Mouse (Mus musculus): ENCODE measurements around the gene Noc2l. TPM values are rescaled to one million over a fixed set of nuclear protein-coding genes. Genes with fewer than 3 reads are reported as not detected.

Noc2l gene
- 10 to 100 TPM; 27.6 to 28.7 TPM for total RNA-seq (2023)

DNA sequence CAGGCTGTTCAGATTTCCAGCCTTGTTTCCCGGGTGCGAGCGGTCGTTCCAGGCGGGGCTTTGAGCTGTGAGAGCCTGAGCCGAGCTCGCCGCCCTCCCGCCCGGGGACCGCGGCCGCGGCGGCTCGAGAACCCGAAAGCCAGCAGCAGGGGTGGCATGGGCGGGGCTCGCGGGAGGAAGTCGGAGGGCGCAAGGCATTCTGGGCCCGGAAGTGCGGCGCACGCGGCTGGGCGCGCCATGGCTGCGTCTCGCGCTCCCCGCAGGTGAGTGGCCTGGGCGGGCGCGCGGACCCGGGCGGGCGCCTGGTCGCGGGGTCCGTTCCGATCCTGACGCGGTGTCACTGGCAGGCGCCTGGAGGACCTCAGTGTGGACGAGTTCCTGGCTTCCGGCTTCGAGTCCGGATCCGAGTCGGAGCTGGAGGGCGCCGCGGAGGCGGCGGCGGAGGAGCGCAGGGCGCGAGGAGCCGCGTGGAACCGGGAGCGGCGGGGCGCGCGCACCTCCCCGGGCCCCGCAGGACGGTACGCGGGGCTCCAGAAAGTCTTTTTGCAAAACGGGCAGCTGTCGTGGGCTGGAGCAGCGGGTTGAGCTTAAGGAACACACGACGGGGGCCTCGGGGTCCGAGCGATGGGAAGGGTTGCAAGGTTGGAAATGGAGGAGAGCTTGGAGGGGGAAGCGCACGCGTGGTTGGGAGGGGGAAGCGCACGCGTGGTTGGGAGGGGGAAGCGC, at the start of gene Noc2l:
TSS of gene Noc2l (plus strand) at position 203 of the 726 bp plus-strand sequence.

DNA sequence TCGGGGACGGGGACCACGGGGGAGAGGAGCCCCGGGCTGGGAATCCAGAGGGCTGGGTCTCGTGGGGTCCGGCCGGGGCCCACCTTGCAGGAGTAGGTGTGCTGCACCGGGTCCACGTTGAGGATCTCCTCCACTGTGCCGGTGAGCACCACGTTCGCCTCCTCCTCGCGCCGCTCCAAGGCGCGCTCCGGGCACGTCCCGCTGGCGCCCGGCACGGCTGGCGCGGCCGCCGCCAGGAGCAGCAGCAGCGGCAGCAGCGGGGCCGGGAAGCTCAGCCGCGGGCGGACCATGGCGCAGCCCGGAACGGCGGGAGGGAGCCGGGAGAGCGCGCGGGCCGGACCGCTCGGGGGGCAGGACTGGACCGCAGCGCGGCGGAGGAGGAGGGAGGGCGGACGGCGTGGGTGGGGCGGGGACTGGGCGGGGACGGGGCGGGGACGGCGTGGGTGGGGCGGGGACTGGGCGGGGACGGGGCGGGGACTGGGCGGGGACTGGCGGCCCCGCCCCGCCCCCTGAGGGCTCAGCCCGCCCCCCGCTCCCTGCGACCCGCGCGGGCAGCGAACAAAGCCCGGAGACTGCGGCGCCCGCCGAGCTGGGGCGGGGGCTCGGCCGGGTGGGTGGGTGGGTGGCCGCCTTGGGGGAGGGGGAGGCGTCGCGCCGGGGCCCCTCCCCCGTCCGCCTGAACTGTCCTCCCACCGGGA, 38.5 kb upstream of the Noc2l start, which contains the start of gene Agrn:
TSS of gene Agrn (minus strand) at position 358 of the 698 bp plus-strand sequence.

DNA sequence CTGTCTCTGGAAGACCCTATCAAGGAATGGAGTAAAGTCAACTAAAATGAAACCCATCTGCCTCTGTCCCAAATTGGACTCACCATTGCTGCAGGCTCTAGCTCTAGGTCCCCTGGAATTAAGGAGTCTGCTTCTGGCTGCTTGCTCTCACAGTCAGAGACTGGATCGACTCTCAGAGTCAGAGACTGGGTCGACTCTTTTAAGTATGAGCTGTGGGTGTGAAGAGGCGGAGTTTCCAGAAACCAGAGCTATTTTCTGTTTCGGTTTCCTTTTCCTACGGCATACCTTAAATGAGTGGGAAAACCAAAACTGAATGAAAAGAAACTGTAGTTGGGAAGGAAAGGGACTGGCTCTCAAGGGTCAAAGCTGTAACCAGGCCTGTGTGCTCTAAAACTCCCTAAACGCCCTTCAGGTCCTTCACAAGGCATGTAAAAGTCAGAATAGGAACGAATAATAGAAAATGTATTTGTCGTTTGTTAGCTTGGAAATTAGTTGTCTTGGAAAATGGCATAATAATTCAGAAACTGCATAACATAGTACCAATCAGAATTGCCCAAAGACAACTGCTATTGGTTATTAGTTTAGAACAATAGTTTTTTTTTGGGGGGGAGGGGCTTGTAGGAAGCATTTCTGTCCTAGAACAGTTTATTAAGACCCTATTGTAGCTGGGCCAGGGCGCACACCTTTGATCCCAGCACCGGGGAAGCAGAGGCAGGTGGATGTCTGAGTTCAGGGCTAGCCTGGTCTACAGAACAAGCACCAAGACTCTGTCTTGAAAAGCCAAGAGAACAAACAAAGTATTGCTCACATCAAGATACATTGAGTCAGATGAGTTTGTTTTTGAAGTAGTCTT, 35.0 kb upstream of the Noc2l start, which contains the start of gene Isg15:
TSS of gene Isg15 (minus strand) at position 196 of the 853 bp plus-strand sequence.

DNA sequence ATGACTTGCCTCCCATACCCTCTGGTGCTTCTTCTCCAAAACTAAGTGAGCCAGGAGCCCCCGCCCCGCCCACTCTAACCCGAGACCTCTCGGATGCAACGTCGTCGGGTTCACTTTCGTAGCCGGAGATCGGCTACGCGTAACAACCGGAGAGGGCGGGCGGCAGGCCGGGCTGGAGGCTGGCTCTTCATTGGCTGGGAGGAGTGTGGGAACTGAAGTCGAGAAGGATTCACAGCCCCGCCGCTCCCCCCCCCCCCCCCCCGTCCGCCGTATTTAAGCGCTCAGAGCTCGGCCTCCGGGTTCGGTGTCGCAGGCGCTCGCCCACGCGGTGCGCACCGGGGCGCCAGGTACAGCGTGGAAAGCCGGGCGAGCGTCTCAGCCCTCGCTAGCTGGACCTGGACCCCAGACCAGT, 32.8 kb upstream of the Noc2l start, which contains the start of gene AW011738:
TSS of gene AW011738 (plus strand) at position 304 of the 412 bp plus-strand sequence.

DNA sequence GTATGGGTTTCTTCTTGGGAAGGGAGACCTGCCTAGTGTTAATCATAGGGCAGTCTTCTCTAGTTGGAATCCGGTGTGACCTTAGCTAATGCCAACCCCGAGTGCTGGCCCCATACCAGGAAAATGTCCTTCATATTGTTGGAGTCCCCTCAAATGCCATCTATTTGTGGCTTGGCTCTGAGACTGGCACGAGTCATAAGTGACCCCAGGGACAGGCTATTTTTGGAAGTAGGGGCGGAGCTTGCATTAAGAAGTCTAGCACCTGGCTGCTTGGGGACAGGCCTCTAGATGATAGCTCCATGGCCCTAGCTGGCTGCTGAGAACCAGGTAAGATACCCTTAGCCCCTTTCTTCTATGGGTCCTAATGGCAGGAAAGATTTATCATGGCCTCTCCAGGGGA, 20.2 kb upstream of the Noc2l start, which contains the start of gene Perm1:
TSS of gene Perm1 (plus strand) at position 220 of the 400 bp plus-strand sequence.

DNA sequence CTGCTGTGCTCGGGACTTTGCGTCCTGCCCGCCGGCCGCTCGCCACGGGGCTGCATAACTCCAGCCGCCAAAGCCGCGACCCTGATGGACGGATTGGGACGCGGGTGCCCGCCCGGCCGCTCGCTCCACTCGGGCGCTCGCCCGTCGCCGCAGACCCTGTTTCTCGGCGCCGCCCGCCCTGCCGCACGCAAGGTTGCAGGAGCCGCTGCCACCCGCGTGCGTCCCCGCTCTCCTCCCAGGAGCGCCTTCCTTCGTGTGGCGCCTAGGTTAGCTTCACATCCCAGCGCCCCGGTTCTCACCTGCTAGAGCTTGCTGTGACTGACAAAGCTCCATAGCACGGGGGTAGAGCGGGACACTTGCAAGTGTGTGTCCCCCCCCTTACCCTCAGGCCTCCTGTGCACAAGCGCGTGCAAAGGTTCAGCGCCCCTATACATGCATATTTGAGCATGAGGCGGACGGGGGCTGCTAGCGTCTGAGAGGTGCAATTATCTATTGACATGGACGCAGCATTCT, 1.1 kb upstream of the Noc2l start, which contains the start of gene Plekhn1:
TSS of gene Plekhn1 (minus strand) at position 157 of the 513 bp plus-strand sequence.

DNA sequence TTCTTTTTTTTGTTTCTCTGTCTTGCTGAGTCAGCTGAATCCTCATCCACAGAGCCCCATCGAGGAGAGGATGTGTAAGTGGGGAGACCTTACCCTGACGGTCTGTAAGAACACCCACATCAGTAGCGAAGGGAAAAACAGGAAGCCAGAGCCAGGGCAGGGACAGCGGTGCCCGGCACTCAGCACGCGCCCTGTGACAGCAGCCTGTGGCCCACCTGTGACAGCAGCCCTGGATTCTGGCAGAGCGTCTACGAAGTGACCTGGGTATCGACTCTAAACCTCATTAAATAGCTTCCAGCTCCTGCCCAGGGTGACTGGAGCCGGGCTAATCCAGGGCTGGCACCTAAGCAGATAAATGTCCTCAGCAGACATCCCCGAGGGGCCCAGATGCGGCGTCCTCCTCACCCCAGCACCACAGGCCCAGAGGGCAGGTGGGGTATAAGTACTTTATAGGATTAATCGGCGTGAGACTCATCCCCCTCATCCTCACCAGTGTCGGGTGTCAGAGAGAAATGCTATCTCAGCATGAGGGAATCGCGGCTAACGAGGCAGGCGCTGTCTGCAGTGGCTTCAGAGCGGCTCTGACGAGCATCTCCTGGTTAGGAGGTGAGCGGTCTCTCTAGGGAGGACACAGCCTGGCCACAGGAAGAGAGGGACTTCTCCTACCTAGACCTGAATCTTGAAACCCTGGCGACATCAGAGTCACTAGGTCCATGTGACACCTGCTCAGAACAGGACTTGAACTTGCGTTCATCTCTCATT, 19.4 kb downstream of the Noc2l start, which contains the start of gene Samd11:
TSS of gene Samd11 (minus strand) at position 580 of the 762 bp plus-strand sequence.

Other genes starting within 250 kb of the Noc2l start
- gene B3galt6, start 243.4 kb upstream of the Noc2l start, total RNA-seq (2023): 1 to 10 TPM; 2.0 to 2.4 TPM
- gene Sdf4, start 243.1 kb upstream of the Noc2l start, total RNA-seq (2023): 100 to 1,000 TPM in 1 of 2 experiments, 10 to 100 TPM in 1; 97.9 to 120 TPM
- 1 to 10 TPM; 1.9 to 2.0 TPM for gene Tnfrsf4, start 222.2 kb upstream of the Noc2l start, total RNA-seq (2023)
- 1 to 10 TPM; 3.9 to 6.7 TPM for gene Tnfrsf18, start 209.8 kb upstream of the Noc2l start, total RNA-seq (2023)
- not detected for gene Ttll10, start 176.6 kb upstream of the Noc2l start, total RNA-seq (2023)
- gene 9430015G10Rik, start 126.0 kb upstream of the Noc2l start, total RNA-seq (2023): 10 to 100 TPM; 14.9 to 19.7 TPM
- gene Rnf223, start 105.5 kb upstream of the Noc2l start, total RNA-seq (2023): under 1 TPM; 0.20 to 0.29 TPM
- gene Agrn, start 38.5 kb upstream of the Noc2l start, total RNA-seq (2023): 10 to 100 TPM; 13.3 to 16.7 TPM
- 10 to 100 TPM; 10.3 to 11.6 TPM for gene Isg15, start 35.2 kb upstream of the Noc2l start, total RNA-seq (2023)
- 1 to 10 TPM; 5.1 to 8.5 TPM for gene AW011738, start 32.7 kb upstream of the Noc2l start, total RNA-seq (2023)
- gene Perm1, start 20.1 kb upstream of the Noc2l start, total RNA-seq (2023): not detected
- 10 to 100 TPM; 14.7 to 15.2 TPM for gene Plekhn1, start 1.2 kb upstream of the Noc2l start, total RNA-seq (2023)
- gene Samd11, start 19.6 kb downstream of the Noc2l start, total RNA-seq (2023): 1 to 10 TPM; 3.2 to 3.9 TPM
- gene Vmn2r-ps159, start 95.1 kb downstream of the Noc2l start, total RNA-seq (2023): not detected